ENCODE assay signal across 18 mouse cellular contexts in the genomic region with DNA sequence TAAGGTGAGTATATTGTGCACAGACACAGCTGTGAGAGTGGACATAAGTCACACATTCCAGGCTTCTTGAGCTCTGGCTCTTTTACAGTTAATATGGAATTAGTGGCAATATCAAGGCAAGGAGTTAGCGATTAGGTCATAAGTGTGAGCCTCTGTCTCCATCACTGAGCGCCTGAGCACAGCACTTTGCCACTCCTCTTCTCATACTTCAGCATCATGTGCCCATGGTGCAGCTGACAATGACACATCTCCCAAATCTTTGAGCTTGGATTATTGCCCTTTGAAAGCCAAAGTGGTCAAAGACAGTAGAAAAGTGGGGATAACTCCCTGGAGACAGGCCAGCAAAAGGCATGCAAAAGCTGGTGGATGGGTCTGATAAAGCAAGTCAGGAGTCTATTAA.
DNase-seq lines count a peak whose midpoint lies in the region; ATAC-seq and TF ChIP-seq lines count a peak whose summit lies in the region.
"Had no signal": no experiment of that assay in that cellular context is flagged by ENCODE, and none has a peak within 500 bp of the region (broad histone marks: within the 10 kb centered on the region; RNA-seq: fewer than 3 reads in every experiment).

No protein-coding gene starts in this region.

- H3K9ac ChIP-seq in forebrain, postnatal 0 days = no peak overlapping the region
- H3K9ac ChIP-seq in forebrain, embryonic 14.5 days (ENCODE audit: low read length) = no peak overlapping the region
- H3K9ac ChIP-seq in lung, embryonic 16.5 days (ENCODE audit: low read length) = no peak overlapping the region
- no peak overlapping the region for H3K9ac ChIP-seq in intestine, embryonic 15.5 days
- H3K9ac ChIP-seq: hindbrain, embryonic 15.5 days; liver, postnatal 0 days; midbrain, embryonic 13.5 days had no signal

- intact Hi-C loops in heart, postnatal 36 days (cut with DNase I) = no loop called here

- H3K4me1 ChIP-seq in forebrain, postnatal 0 days (ENCODE audit: insufficient read depth) = no peaks in the 10 kb centered on the region; the same call in 1 of the 2 replicates
- H3K4me1 ChIP-seq in forebrain, embryonic 14.5 days (ENCODE audit: control insufficient read depth, insufficient read depth, low read length) = no peaks in the 10 kb centered on the region; the same call in 1 of the 2 replicates
- H3K4me1 ChIP-seq in lung, embryonic 16.5 days (replicated peaks; ENCODE audit: control insufficient read depth, insufficient read depth, low read length) = peaks cover 10% of the 10 kb centered on the region
- peaks cover 3% of the 10 kb centered on the region; the same call in 1 of the 2 replicates for H3K4me1 ChIP-seq in intestine, embryonic 15.5 days (replicated peaks)
- H3K4me1 ChIP-seq: hindbrain, embryonic 15.5 days; midbrain, embryonic 13.5 days had no signal

- no peak overlapping the region for H3K27ac ChIP-seq in forebrain, postnatal 0 days (ENCODE audit: low read depth, low read length)
- no peak overlapping the region for H3K27ac ChIP-seq in forebrain, embryonic 14.5 days (ENCODE audit: low read depth, low read length)
- no peak overlapping the region; the same call in 1 of the 2 replicates for H3K27ac ChIP-seq in lung, embryonic 16.5 days (ENCODE audit: low read length)
- 0 out of 2 replicates have a peak overlapping the region, but pooled peaks have one; percentile 18 for H3K27ac ChIP-seq in intestine, embryonic 15.5 days
- H3K27ac ChIP-seq: hindbrain, embryonic 15.5 days; midbrain, embryonic 13.5 days had no signal

- no peak for DNase-seq in forebrain, postnatal 0 days
- no peak for DNase-seq in forebrain, embryonic 14.5 days (ENCODE audit: low spot score)
- no peak for DNase-seq in lung, adult 18-20 months
- no peak for DNase-seq in heart, postnatal 36 days
- no peak for DNase-seq in cerebellum, postnatal 4 days (ENCODE audit: low spot score in 2 of 2)
- DNase-seq in cerebellum, postnatal 10 days = no peak
- DNase-seq: adrenal gland, postnatal 25 days; gastrocnemius, postnatal 25 days; kidney, adult 2 months; liver; liver, postnatal 0 days had no signal

- peak; percentile 34; the same call in 1 of the 2 replicates for ATAC-seq in forebrain, postnatal 0 days
- ATAC-seq in forebrain, embryonic 14.5 days = no peak
- ATAC-seq in lung, embryonic 16.5 days (ENCODE audit: low read depth) = peak; percentile 62
- ATAC-seq in intestine, embryonic 15.5 days = 0 out of 2 replicates have a peak, but pooled peaks have one; percentile 25
- ATAC-seq: activated CD4-positive, CD25-positive, alpha-beta regulatory T cell, adult 4 months; liver, postnatal 0 days; midbrain, embryonic 13.5 days had no signal

- H3K36me3 ChIP-seq in forebrain, postnatal 0 days (ENCODE audit: insufficient read depth) = no peaks in the 10 kb centered on the region
- H3K36me3 ChIP-seq in forebrain, embryonic 14.5 days (ENCODE audit: control insufficient read depth, insufficient read depth, low read length) = no peaks in the 10 kb centered on the region
- no peaks in the 10 kb centered on the region for H3K36me3 ChIP-seq in lung, embryonic 16.5 days (ENCODE audit: control insufficient read depth, insufficient read depth, low read length)
- H3K36me3 ChIP-seq in intestine, embryonic 15.5 days = no peaks in the 10 kb centered on the region
- H3K36me3 ChIP-seq: hindbrain, embryonic 15.5 days; midbrain, embryonic 13.5 days had no signal

- H3K9me3 ChIP-seq in forebrain, postnatal 0 days (ENCODE audit: low read length) = no peaks in the 10 kb centered on the region
- no peaks in the 10 kb centered on the region for H3K9me3 ChIP-seq in forebrain, embryonic 14.5 days (replicated peaks; ENCODE audit: control insufficient read depth, low read length)
- no peaks in the 10 kb centered on the region for H3K9me3 ChIP-seq in lung, embryonic 16.5 days (ENCODE audit: control insufficient read depth, low read length)
- no peaks in the 10 kb centered on the region for H3K9me3 ChIP-seq in intestine, embryonic 15.5 days
- H3K9me3 ChIP-seq: hindbrain, embryonic 15.5 days; midbrain, embryonic 13.5 days had no signal

- H3K27me3 ChIP-seq in forebrain, postnatal 0 days (ENCODE audit: insufficient read depth, low read length) = no peaks in the 10 kb centered on the region
- H3K27me3 ChIP-seq in forebrain, embryonic 14.5 days (replicated peaks; ENCODE audit: control insufficient read depth, insufficient read depth, low read length) = no peaks in the 10 kb centered on the region
- no peaks in the 10 kb centered on the region for H3K27me3 ChIP-seq in lung, embryonic 16.5 days (ENCODE audit: control insufficient read depth, insufficient read depth, low read depth, low read length)
- no peaks in the 10 kb centered on the region for H3K27me3 ChIP-seq in intestine, embryonic 15.5 days (replicated peaks)
- H3K27me3 ChIP-seq: hindbrain, embryonic 15.5 days; midbrain, embryonic 13.5 days; Patski had no signal

- no peak overlapping the region for H3K4me2 ChIP-seq in forebrain, postnatal 0 days (ENCODE audit: low read depth)
- no peak overlapping the region for H3K4me2 ChIP-seq in forebrain, embryonic 14.5 days (ENCODE audit: low read length)
- no peak overlapping the region for H3K4me2 ChIP-seq in lung, embryonic 16.5 days (ENCODE audit: low read depth, low read length)
- H3K4me2 ChIP-seq in intestine, embryonic 15.5 days (replicated peaks) = no peak overlapping the region
- H3K4me2 ChIP-seq: hindbrain, embryonic 15.5 days; midbrain, embryonic 13.5 days had no signal

- no peak overlapping the region for H3K4me3 ChIP-seq in forebrain, postnatal 0 days (ENCODE audit: low read depth, low read length)
- H3K4me3 ChIP-seq in forebrain, embryonic 14.5 days (ENCODE audit: low read depth, low read length) = no peak overlapping the region
- no peak overlapping the region for H3K4me3 ChIP-seq in lung, embryonic 16.5 days (ENCODE audit: low read length)
- no peak overlapping the region for H3K4me3 ChIP-seq in intestine, embryonic 15.5 days (replicated peaks)
- H3K4me3 ChIP-seq: erythroblast, embryonic 14.5 days; hindbrain, embryonic 15.5 days; midbrain, embryonic 13.5 days had no signal

- no peak for TF ChIP-seq CTCF in forebrain, postnatal 0 days (IDR thresholded peaks at IDR 0.05; ENCODE audit: low read depth)

- WGBS in forebrain, postnatal 0 days = 88% methylated on average over 2 of the region's 2 CpGs
- 92% methylated on average over 2 of the region's 2 CpGs for WGBS in forebrain, embryonic 14.5 days
- 69% methylated on average over 2 of the region's 2 CpGs for WGBS in lung, embryonic 16.5 days
- 84% methylated on average over 2 of the region's 2 CpGs for WGBS in intestine, embryonic 15.5 days
